Mouse (Mus musculus): Measurements from ENCODE around the gene Eps8l1. TPM values are rescaled to one million over a fixed set of nuclear protein-coding genes. Genes with fewer than 3 reads are reported as not detected.
"Not testable (repeated sequence)": the region's sequence is repeated elsewhere in the genome, so short reads cannot be mapped to it uniquely, and the experiment has no call there.

Gene Eps8l1
- 3.0 and 4.1 TPM in 2 replicates for polyA plus RNA-seq (2016; fragmentation: Nextera tagmentation; extraction: Ambion mirVana)

- 0 out of 2 replicates have a peak within 1 kb of the TSS, but pooled peaks have one; percentile 17 for H3K27ac ChIP-seq (ENCODE audit: poor library complexity, severe bottlenecking)
- WGBS, result 59% methylated on average over 14 of the region's 16 CpGs
- peak; percentile 55 for ATAC-seq (ENCODE audit: insufficient number of reproducible peaks, low FRiP score)
Observed at GRCm38 (mm10) chr7:4460576-4461434, at the start of gene Eps8l1. TSS of gene Eps8l1 (plus strand) at chr7:4460674.

GRCm38 (mm10) chr7:4412406-4412805, 48.1 kb upstream of the Eps8l1 start:
- not testable (repeated sequence) for H3K9me3 ChIP-seq (replicated peaks); ATAC-seq (ENCODE audit: insufficient number of reproducible peaks, low FRiP score); H3K27me3 ChIP-seq (replicated peaks); H3K36me3 ChIP-seq; H3K4me2 ChIP-seq; H3K27ac ChIP-seq (ENCODE audit: poor library complexity, severe bottlenecking); H3K9ac ChIP-seq; H3K4me1 ChIP-seq (replicated peaks); H3K4me3 ChIP-seq
- 88% methylated on average over 15 of the region's 15 CpGs for WGBS

More at GRCm38 (mm10) chr7:4460576-4461434, at the start of gene Eps8l1:
- Histone ChIP-seq H3K36me3 (no peaks in the 10 kb centered on the region), H3K4me3 (peak within 1 kb of the TSS; percentile 30), H3K4me1 (replicated peaks) (peaks cover 5% of the 10 kb centered on the region; the same call in 1 of the 2 replicates), H3K9ac (peak within 1 kb of the TSS; percentile 49), H3K27me3 (replicated peaks) (peaks cover 7% of the 10 kb centered on the region), H3K4me2 (peak within 1 kb of the TSS; percentile 47), H3K9me3 (replicated peaks) (no peaks in the 10 kb centered on the region)

GRCm38 (mm10) chr7:4419681-4420080, 40.8 kb upstream of the Eps8l1 start:
- no peak for ATAC-seq (ENCODE audit: insufficient number of reproducible peaks, low FRiP score)
- Histone ChIP-seq H3K9ac (no peak overlapping the region), H3K27me3 (replicated peaks) (no peaks in the 10 kb centered on the region), H3K4me3 (no peak overlapping the region), H3K4me1 (replicated peaks) (no peaks in the 10 kb centered on the region), H3K9me3 (replicated peaks) (no peaks in the 10 kb centered on the region), H3K36me3 (peaks cover 9% of the 10 kb centered on the region), H3K4me2 (no peak overlapping the region), H3K27ac (ENCODE audit: poor library complexity, severe bottlenecking) (no peak overlapping the region)
- WGBS, result 81% methylated on average over 6 of the region's 6 CpGs

- no peak overlapping the region for H3K27ac ChIP-seq (ENCODE audit: poor library complexity, severe bottlenecking)
- H3K27me3 ChIP-seq (replicated peaks), result no peaks in the 10 kb centered on the region
- 59% methylated on average over 4 of the region's 4 CpGs for WGBS
- no peak overlapping the region for H3K4me3 ChIP-seq
- H3K36me3 ChIP-seq, result peaks cover 15% of the 10 kb centered on the region
- no peak overlapping the region for H3K9ac ChIP-seq
- no peaks in the 10 kb centered on the region for H3K4me1 ChIP-seq (replicated peaks)
- ATAC-seq (ENCODE audit: insufficient number of reproducible peaks, low FRiP score), result no peak
- no peaks in the 10 kb centered on the region for H3K9me3 ChIP-seq (replicated peaks)
- no peak overlapping the region for H3K4me2 ChIP-seq
Observed at GRCm38 (mm10) chr7:4420230-4420629, 40.2 kb upstream of the Eps8l1 start.

GRCm38 (mm10) chr7:4427161-4427912, 33.1 kb upstream of the Eps8l1 start:
- no peak overlapping the region for H3K4me2 ChIP-seq
- 67% methylated on average over 7 of the region's 7 CpGs for WGBS
- no peak overlapping the region for H3K4me3 ChIP-seq
- ATAC-seq (ENCODE audit: insufficient number of reproducible peaks, low FRiP score), result peak; percentile 84
- H3K4me1 ChIP-seq (replicated peaks), result no peaks in the 10 kb centered on the region
- no peak overlapping the region for H3K9ac ChIP-seq
- H3K9me3 ChIP-seq (replicated peaks), result no peaks in the 10 kb centered on the region
- H3K27me3 ChIP-seq (replicated peaks), result no peaks in the 10 kb centered on the region
- no peak overlapping the region for H3K27ac ChIP-seq (ENCODE audit: poor library complexity, severe bottlenecking)
- H3K36me3 ChIP-seq, result peaks cover 79% of the 10 kb centered on the region

GRCm38 (mm10) chr7:4430246-4430844, 30.1 kb upstream of the Eps8l1 start:
- ATAC-seq (ENCODE audit: insufficient number of reproducible peaks, low FRiP score), result no peak
- 96% methylated on average over 9 of the region's 9 CpGs for WGBS
- no peak overlapping the region for H3K4me3 ChIP-seq
- no peak overlapping the region for H3K27ac ChIP-seq (ENCODE audit: poor library complexity, severe bottlenecking)
- no peaks in the 10 kb centered on the region for H3K9me3 ChIP-seq (replicated peaks)
- H3K9ac ChIP-seq, result no peak overlapping the region
- peaks cover 92% of the 10 kb centered on the region for H3K36me3 ChIP-seq
- H3K27me3 ChIP-seq (replicated peaks), result no peaks in the 10 kb centered on the region
- H3K4me2 ChIP-seq, result no peak overlapping the region
- no peaks in the 10 kb centered on the region for H3K4me1 ChIP-seq (replicated peaks)

- no peak for ATAC-seq (ENCODE audit: insufficient number of reproducible peaks, low FRiP score)
Observed at GRCm38 (mm10) chr7:4431548-4431947, 28.9 kb upstream of the Eps8l1 start.

GRCm38 (mm10) chr7:4432026-4432425, 28.4 kb upstream of the Eps8l1 start:
- no peaks in the 10 kb centered on the region for H3K9me3 ChIP-seq (replicated peaks)
- H3K9ac ChIP-seq, result no peak overlapping the region
- no peak overlapping the region for H3K4me3 ChIP-seq
- no peaks in the 10 kb centered on the region for H3K27me3 ChIP-seq (replicated peaks)
- WGBS, result 89% methylated on average over 8 of the region's 8 CpGs
- no peaks in the 10 kb centered on the region for H3K4me1 ChIP-seq (replicated peaks)
- H3K4me2 ChIP-seq, result no peak overlapping the region
- no peak for ATAC-seq (ENCODE audit: insufficient number of reproducible peaks, low FRiP score)
- H3K36me3 ChIP-seq, result peaks cover 91% of the 10 kb centered on the region
- no peak overlapping the region for H3K27ac ChIP-seq (ENCODE audit: poor library complexity, severe bottlenecking)

More at GRCm38 (mm10) chr7:4431548-4431947, 28.9 kb upstream of the Eps8l1 start:
- Histone ChIP-seq H3K27me3 (replicated peaks) (no peaks in the 10 kb centered on the region), H3K27ac (ENCODE audit: poor library complexity, severe bottlenecking) (no peak overlapping the region), H3K36me3 (peaks cover 91% of the 10 kb centered on the region), H3K9ac (no peak overlapping the region), H3K4me1 (replicated peaks) (no peaks in the 10 kb centered on the region), H3K9me3 (replicated peaks) (no peaks in the 10 kb centered on the region), H3K4me2 (no peak overlapping the region), H3K4me3 (no peak overlapping the region)
- 77% methylated on average over 6 of the region's 6 CpGs for WGBS

GRCm38 (mm10) chr7:4437721-4438120, 22.8 kb upstream of the Eps8l1 start:
- Histone ChIP-seq H3K27ac (ENCODE audit: poor library complexity, severe bottlenecking) (no peak overlapping the region), H3K9me3 (replicated peaks) (no peaks in the 10 kb centered on the region), H3K9ac (no peak overlapping the region), H3K4me3 (no peak overlapping the region), H3K4me1 (replicated peaks) (no peaks in the 10 kb centered on the region), H3K27me3 (replicated peaks) (no peaks in the 10 kb centered on the region), H3K36me3 (peaks cover 93% of the 10 kb centered on the region), H3K4me2 (no peak overlapping the region)
- no peak for ATAC-seq (ENCODE audit: insufficient number of reproducible peaks, low FRiP score)
- WGBS, result 84% methylated on average over 2 of the region's 2 CpGs

- Histone ChIP-seq H3K36me3 (peaks cover 84% of the 10 kb centered on the region), H3K4me2 (no peak overlapping the region), H3K27ac (ENCODE audit: poor library complexity, severe bottlenecking) (no peak overlapping the region), H3K27me3 (replicated peaks) (no peaks in the 10 kb centered on the region), H3K4me1 (replicated peaks) (peaks cover 6% of the 10 kb centered on the region), H3K4me3 (no peak overlapping the region), H3K9me3 (replicated peaks) (no peaks in the 10 kb centered on the region), H3K9ac (no peak overlapping the region)
- no peak for ATAC-seq (ENCODE audit: insufficient number of reproducible peaks, low FRiP score)
- 88% methylated on average over 10 of the region's 10 CpGs for WGBS
Observed at GRCm38 (mm10) chr7:4440549-4440948, 19.9 kb upstream of the Eps8l1 start.

Data from heart, embryonic 12.5 days (tissue).